Mouse (Mus musculus): ENCODE measurements around the gene Sh2d6. TPM values are rescaled to one million over a fixed set of nuclear protein-coding genes. Genes with fewer than 3 reads are reported as not detected.
A peak's percentile ranks its signal among the peaks of the same experiment; 100 is the strongest.

Gene Sh2d6
- total and polyA plus RNA-seq, 3 experiments: 0.21 TPM; not detected in 2

DNA sequence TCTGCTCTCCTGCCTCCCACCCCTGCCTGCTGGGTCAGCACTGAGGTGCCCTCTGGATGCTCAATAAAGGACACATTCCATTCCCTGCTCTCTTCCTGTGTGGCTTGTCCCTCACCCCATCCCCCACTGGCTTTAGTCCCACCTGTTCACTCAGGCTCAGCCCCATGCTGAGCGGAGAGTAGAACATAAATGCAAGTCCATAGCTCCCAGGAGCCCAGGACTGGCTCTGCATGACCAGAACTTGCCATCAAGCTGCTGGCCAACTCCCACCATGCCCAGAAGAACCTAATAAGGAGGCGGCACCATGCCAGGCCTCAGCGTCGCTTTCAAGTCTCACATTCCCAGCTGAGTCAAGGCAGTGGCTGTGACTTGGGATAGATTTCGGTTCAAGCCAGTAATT is 41.4 kb upstream of the Sh2d6 start:
- no peaks in the 10 kb centered on the region for H3K36me3 ChIP-seq (ENCODE audit: control insufficient read depth, insufficient read depth, low read length)
- H3K79me2 ChIP-seq (replicated peaks; ENCODE audit: control insufficient read depth, insufficient read depth, low read length): no peaks in the 10 kb centered on the region
- H3K4me1 ChIP-seq (ENCODE audit: control insufficient read depth, insufficient read depth, low read length): peaks cover 1% of the 10 kb centered on the region
- H3K27me3 ChIP-seq (ENCODE audit: control insufficient read depth, insufficient read depth, low read length): no peaks in the 10 kb centered on the region
- no peak for TF ChIP-seq POLR2A (IDR thresholded peaks at IDR 0.05; ENCODE audit: insufficient read depth, low read depth, low read length)
- TF ChIP-seq EP300 (IDR thresholded peaks at IDR 0.05; ENCODE audit: insufficient read depth, low read depth, low read length): no peak
- no peak for TF ChIP-seq CTCF (IDR thresholded peaks at IDR 0.05)
- no peak overlapping the region for H3K9ac ChIP-seq (ENCODE audit: low read depth, low read length)
- no peak overlapping the region for H3K4me3 ChIP-seq
- intact Hi-C loops (cut with DNase I): no loop called here
- DNase-seq: no peak
- 76% methylated on average over 5 of the region's 5 CpGs for WGBS
- H3K27ac ChIP-seq: no peak overlapping the region

DNA sequence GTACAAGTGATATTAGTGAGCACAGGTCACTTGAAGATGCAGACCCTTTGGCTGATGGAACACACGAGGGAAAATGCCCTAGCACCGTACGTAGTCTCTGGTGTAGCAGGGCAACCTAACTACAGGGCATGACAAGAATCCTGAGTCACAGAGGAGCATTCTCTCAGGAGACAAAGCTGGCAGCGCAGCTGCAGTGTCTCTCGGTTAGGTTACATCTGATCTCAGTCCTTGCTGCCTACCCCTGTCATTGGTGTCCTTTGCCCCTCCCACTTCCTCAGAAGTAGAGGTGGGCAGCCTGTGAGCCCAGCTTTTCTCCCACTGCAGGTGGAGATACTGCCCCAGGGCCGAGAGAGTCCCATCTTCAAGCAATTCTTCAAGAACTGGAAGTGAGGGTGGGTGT is 41.0 kb upstream of the Sh2d6 start:
- H3K9ac ChIP-seq (ENCODE audit: low read depth, low read length): no peak overlapping the region
- 65% methylated on average over 6 of the region's 6 CpGs for WGBS
- DNase-seq: no peak

DNA sequence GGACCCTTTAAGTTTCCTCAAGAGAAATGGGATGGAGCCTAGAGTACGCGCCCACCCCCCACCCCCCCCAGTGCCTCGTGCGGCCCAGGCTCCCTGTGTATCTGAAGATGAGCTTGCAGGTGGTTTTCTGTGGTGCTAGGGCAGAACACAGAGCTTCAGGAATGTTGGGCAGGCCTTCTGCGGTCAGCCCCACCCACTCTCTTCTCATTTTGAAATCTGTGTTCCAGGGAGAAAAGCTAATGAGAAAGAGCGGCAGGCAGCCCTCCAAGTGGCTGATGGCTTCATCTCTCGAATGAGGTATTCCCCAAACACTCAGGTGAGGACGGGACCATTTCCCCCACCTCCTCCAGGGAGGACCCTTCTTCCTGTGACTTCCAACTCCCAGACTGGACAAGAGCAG is 39.3 kb upstream of the Sh2d6 start:
- WGBS: 91% methylated on average over 8 of the region's 8 CpGs
- Histone ChIP-seq H3K4me3 (no peak overlapping the region), H3K9ac (ENCODE audit: low read depth, low read length) (no peak overlapping the region), H3K36me3 (ENCODE audit: control insufficient read depth, insufficient read depth, low read length) (no peaks in the 10 kb centered on the region), H3K79me2 (replicated peaks; ENCODE audit: control insufficient read depth, insufficient read depth, low read length) (no peaks in the 10 kb centered on the region), H3K27ac (no peak overlapping the region), H3K27me3 (ENCODE audit: control insufficient read depth, insufficient read depth, low read length) (no peaks in the 10 kb centered on the region), H3K4me1 (ENCODE audit: control insufficient read depth, insufficient read depth, low read length) (peaks cover under 1% of the 10 kb centered on the region)
- intact Hi-C loops (cut with DNase I): no loop called here
- TF ChIP-seq POLR2A (IDR thresholded peaks at IDR 0.05; ENCODE audit: insufficient read depth, low read depth, low read length) (no peak), CTCF (IDR thresholded peaks at IDR 0.05) (no peak), EP300 (IDR thresholded peaks at IDR 0.05; ENCODE audit: insufficient read depth, low read depth, low read length) (no peak)
- DNase-seq: no peak

More for the DNA sequence above, 41.0 kb upstream of the Sh2d6 start:
- intact Hi-C loops (cut with DNase I): no loop called here
- TF ChIP-seq EP300 (IDR thresholded peaks at IDR 0.05; ENCODE audit: insufficient read depth, low read depth, low read length) (no peak), POLR2A (IDR thresholded peaks at IDR 0.05; ENCODE audit: insufficient read depth, low read depth, low read length) (no peak), CTCF (IDR thresholded peaks at IDR 0.05) (no peak)
- Histone ChIP-seq H3K36me3 (ENCODE audit: control insufficient read depth, insufficient read depth, low read length) (no peaks in the 10 kb centered on the region), H3K79me2 (replicated peaks; ENCODE audit: control insufficient read depth, insufficient read depth, low read length) (no peaks in the 10 kb centered on the region), H3K27me3 (ENCODE audit: control insufficient read depth, insufficient read depth, low read length) (no peaks in the 10 kb centered on the region), H3K27ac (no peak overlapping the region), H3K4me3 (no peak overlapping the region), H3K4me1 (ENCODE audit: control insufficient read depth, insufficient read depth, low read length) (peaks cover 1% of the 10 kb centered on the region)

DNA sequence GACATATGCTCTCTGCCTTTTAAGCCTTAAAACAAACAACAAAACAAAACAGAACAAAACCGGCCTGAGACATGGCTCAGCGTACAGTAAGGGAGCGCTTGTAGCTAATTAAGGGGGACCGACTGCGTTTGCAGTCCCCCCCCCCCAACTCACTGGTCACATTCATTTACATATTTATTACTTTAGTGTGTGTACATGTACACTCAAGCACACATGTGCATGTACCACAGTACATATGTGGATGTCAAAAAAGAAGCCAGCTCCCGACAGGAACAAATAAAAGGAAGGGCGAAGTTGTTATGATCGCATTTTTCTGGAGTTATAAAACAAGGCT is 31.5 kb upstream of the Sh2d6 start:
- TF ChIP-seq POLR2A (IDR thresholded peaks at IDR 0.05; ENCODE audit: insufficient read depth, low read depth, low read length) (no peak), CTCF (IDR thresholded peaks at IDR 0.05) (no peak), EP300 (IDR thresholded peaks at IDR 0.05; ENCODE audit: insufficient read depth, low read depth, low read length) (no peak)
- Histone ChIP-seq H3K27ac (peak overlapping the region; percentile 83), H3K4me1 (ENCODE audit: control insufficient read depth, insufficient read depth, low read length) (peaks cover 10% of the 10 kb centered on the region), H3K27me3 (ENCODE audit: control insufficient read depth, insufficient read depth, low read length) (no peaks in the 10 kb centered on the region), H3K79me2 (replicated peaks; ENCODE audit: control insufficient read depth, insufficient read depth, low read length) (no peaks in the 10 kb centered on the region), H3K36me3 (ENCODE audit: control insufficient read depth, insufficient read depth, low read length) (no peaks in the 10 kb centered on the region), H3K9ac (ENCODE audit: low read depth, low read length) (peak overlapping the region; percentile 66), H3K4me3 (peak overlapping the region; percentile 50)
- DNase-seq: no peak
- WGBS: 5% methylated on average over 8 of the region's 8 CpGs
- intact Hi-C loops (cut with DNase I): no loop called here

DNA sequence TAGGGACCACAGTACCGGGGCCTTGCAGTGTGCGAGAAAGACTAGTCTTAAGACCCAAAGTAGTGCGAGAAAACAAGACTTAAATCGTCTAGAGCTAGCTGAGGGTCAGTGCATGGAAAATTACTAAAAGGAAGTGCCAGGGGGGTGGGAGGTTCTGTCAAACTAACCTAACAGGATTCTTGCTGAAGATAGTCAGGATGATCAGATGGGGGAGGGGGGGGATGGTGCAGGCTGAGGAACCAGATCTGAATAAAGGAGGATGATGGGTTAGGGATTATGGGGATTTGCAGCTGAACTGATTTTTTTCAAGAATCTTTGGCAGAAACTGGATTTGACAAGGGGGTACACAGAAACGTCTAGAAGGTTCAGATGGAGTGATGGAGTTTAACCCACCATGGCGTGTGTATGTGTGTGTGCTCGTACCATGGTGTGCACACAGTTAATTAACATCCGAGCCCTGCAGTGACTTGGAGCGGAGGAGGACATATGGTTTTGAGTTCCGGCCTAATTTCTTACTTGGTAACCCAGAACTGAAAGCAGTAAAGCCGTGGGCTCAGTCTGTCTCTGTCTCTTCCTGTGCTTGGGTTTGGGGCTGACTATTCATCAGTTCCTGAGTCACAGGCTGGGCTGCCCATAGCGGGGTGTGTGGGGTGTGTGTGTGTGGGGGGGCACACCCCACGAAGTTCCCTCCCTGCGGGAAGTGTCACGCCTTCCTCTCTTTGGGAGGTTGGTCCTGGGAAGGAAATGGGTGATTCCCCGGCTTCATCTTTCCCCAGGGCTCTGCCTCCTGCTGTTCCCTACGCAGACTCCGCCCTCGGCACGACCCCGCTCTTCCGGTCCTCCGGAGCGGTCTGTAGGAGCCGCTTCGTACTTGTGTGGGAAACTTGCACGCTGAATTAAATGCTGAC is 30.9 kb upstream of the Sh2d6 start:
- peak overlapping the region; percentile 83 for H3K27ac ChIP-seq
- peak overlapping the region; percentile 66 for H3K9ac ChIP-seq (ENCODE audit: low read depth, low read length)
- no peaks in the 10 kb centered on the region for H3K36me3 ChIP-seq (ENCODE audit: control insufficient read depth, insufficient read depth, low read length)
- H3K4me1 ChIP-seq (ENCODE audit: control insufficient read depth, insufficient read depth, low read length): peaks cover 10% of the 10 kb centered on the region
- peak overlapping the region; percentile 50 for H3K4me3 ChIP-seq
- no peaks in the 10 kb centered on the region for H3K79me2 ChIP-seq (replicated peaks; ENCODE audit: control insufficient read depth, insufficient read depth, low read length)
- no peaks in the 10 kb centered on the region for H3K27me3 ChIP-seq (ENCODE audit: control insufficient read depth, insufficient read depth, low read length)
- 14% methylated on average over 27 of the region's 27 CpGs for WGBS
- TF ChIP-seq EP300 (IDR thresholded peaks at IDR 0.05; ENCODE audit: insufficient read depth, low read depth, low read length): peak; percentile 81; the same call in 1 of the 2 replicates
- TF ChIP-seq POLR2A (IDR thresholded peaks at IDR 0.05; ENCODE audit: insufficient read depth, low read depth, low read length): peak; percentile 90
- 0 out of 2 replicates have a peak, but pooled peaks have one; percentile 11 for TF ChIP-seq CTCF (IDR thresholded peaks at IDR 0.05)
- DNase-seq: peak; percentile 76 to 87
- intact Hi-C loops (cut with DNase I): no loop called here

DNA sequence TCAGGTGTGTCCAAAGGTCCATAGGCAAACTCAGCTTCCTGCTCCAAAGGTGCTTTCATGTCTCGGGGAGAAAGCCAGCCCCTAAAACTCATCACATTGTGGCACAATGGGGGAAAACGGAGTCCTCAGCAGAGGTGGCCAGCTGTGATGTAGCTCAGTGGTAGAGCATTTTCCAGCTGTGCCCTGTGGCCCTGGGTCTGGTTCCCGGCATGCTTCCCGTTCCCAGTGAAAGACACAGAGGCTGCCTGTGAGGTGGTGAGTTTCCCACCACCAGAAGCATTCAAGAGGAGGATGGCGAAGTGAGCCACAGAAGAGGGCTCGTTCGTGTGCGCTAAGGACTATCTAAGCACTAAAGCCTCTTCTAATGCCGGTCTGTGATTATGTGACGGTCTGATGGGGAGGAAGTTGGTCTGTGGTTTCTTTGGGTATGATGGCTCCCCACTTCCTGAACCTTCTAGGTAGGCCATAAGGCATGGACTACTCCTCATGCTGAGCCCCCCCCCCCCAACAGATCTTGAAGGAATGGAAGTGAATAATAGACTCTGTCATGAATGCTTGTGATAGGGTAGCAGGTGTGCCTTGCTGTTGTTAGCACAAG is 29.1 kb upstream of the Sh2d6 start:
- Histone ChIP-seq H3K9ac (ENCODE audit: low read depth, low read length) (no peak overlapping the region), H3K4me3 (no peak overlapping the region), H3K27ac (no peak overlapping the region; the same call in 1 of the 2 replicates), H3K4me1 (ENCODE audit: control insufficient read depth, insufficient read depth, low read length) (peaks cover 10% of the 10 kb centered on the region), H3K36me3 (ENCODE audit: control insufficient read depth, insufficient read depth, low read length) (no peaks in the 10 kb centered on the region), H3K79me2 (replicated peaks; ENCODE audit: control insufficient read depth, insufficient read depth, low read length) (no peaks in the 10 kb centered on the region), H3K27me3 (ENCODE audit: control insufficient read depth, insufficient read depth, low read length) (no peaks in the 10 kb centered on the region)
- no peak for DNase-seq
- TF ChIP-seq CTCF (IDR thresholded peaks at IDR 0.05) (no peak), POLR2A (IDR thresholded peaks at IDR 0.05; ENCODE audit: insufficient read depth, low read depth, low read length) (no peak), EP300 (IDR thresholded peaks at IDR 0.05; ENCODE audit: insufficient read depth, low read depth, low read length) (no peak)
- WGBS: 83% methylated on average over 10 of the region's 10 CpGs
- intact Hi-C loops (cut with DNase I): no loop called here
